Mouse (Mus musculus) spleen, adult 2 months (tissue): ENCODE data around the gene Dbndd2.

ENCODE experiments used
- CTCF ChIP-seq: fragments of 200-500 bp; IDR thresholded peaks from 2 replicates; pipeline ENCODE4 v1.5.1; 2011; ENCODE audit warnings: mild to moderate bottlenecking, inconsistent platforms; ENCODE audit not compliant: insufficient read depth, insufficient read length, insufficient replicate concordance; ENCODE audit errors: extremely low read depth
- POLR2A ChIP-seq: fragments of 200-500 bp; IDR thresholded peaks from 2 replicates; pipeline ENCODE4 v1.6.1; 2011; ENCODE audit warnings: low read depth, low read length, inconsistent platforms

DNA sequence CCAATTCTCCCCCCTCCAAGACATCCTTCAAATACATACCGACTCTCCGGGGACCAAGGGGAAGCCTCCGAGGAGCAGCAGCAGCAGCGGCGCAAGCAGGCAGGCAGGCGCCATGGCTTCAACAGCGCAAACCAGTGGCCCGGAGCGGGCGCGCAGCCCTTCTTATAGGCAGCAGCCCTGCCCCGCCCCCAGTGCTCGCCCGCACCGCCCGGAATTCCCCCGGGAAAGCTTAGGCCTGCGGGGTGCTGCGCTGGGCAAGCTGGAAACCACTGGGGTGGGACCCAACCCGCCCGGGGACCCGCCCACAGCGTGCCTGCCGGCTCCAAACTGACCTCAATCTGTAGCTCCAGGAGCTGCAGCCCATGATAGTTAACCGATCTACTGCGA lies 42.9 kb upstream of the Dbndd2 start:
- TF ChIP-seq POLR2A: peak; percentile 70
- TF ChIP-seq CTCF: no peak
